Mouse (Mus musculus) stomach, postnatal 0 days (tissue): ENCODE data around the gene Zmym6. TPM values are rescaled to one million over a fixed set of nuclear protein-coding genes. Genes with fewer than 3 reads are reported as not detected.

Source experiments
- ATAC-seq: fragments of 200-750 bp; cut with Nextera tagmentation; 2 replicates; pipeline ENCODE4 v1.8.0; 2017; ENCODE audit not compliant: low FRiP score, low TSS enrichment
- DNase-seq: peaks from one replicate; pipeline ENCODE4 v3.0.0-alpha.2; 2016; ENCODE audit warnings: low spot score
- H3K27ac ChIP-seq: fragments of 300-500 bp; sonication (generic); replicated peaks from 2 replicates; pipeline ENCODE4 v1.5.1; 2014; ENCODE audit warnings: mild to moderate bottlenecking, control low read depth
- H3K27me3 ChIP-seq: fragments of 300-500 bp; sonication (generic); 2 replicates; pipeline ENCODE4 v1.6.1; 2014; ENCODE audit warnings: low read length; ENCODE audit not compliant: control insufficient read depth, insufficient read depth
- H3K36me3 ChIP-seq: fragments of 300-500 bp; sonication (generic); 2 replicates; pipeline ENCODE4 v1.6.1; 2014; ENCODE audit warnings: low read length, mixed read lengths; ENCODE audit not compliant: control insufficient read depth, insufficient read depth
- H3K4me1 ChIP-seq: fragments of 300-500 bp; sonication (generic); replicated peaks from 2 replicates; pipeline ENCODE4 v1.6.1; 2014; ENCODE audit warnings: antibody characterized with exemption; ENCODE audit not compliant: control insufficient read depth, insufficient read depth
- H3K4me2 ChIP-seq: fragments of 300-500 bp; sonication (generic); replicated peaks from 2 replicates; pipeline ENCODE4 v1.6.1; 2014; ENCODE audit warnings: low read depth, mild to moderate bottlenecking, control low read depth, moderate library complexity
- H3K4me3 ChIP-seq: fragments of 300-500 bp; sonication (generic); 2 replicates; pipeline ENCODE4 v1.5.1; 2014; ENCODE audit warnings: low read depth, low read length, control low read depth
- H3K9ac ChIP-seq: fragments of 300-500 bp; sonication (generic); 2 replicates; pipeline ENCODE4 v1.6.1; 2014; ENCODE audit warnings: mild to moderate bottlenecking, low read length, control low read depth, mixed read lengths
- H3K9me3 ChIP-seq: fragments of 300-500 bp; sonication (generic); 2 replicates; pipeline ENCODE4 v1.6.1; 2016; ENCODE audit warnings: low read length; ENCODE audit not compliant: control insufficient read depth
- CTCF ChIP-seq: IDR thresholded peaks from 2 replicates; pipeline ENCODE4 v1.5.1; 2016; ENCODE audit warnings: antibody characterized with exemption, low read depth, mild to moderate bottlenecking, moderate library complexity
- EP300 ChIP-seq: optimal IDR thresholded peaks from 2 replicates; pipeline ENCODE3; 2016; ENCODE audit warnings: antibody characterized with exemption
- WGBS: fragments of 180-500 bp; shearing (Covaris S2); extraction: QIAGEN DNeasy Blood & Tissue Kit; methylation state at CpG from one replicate; pipeline ENCODE4 v1.1.7; 2014; 5-methylcytosine and 5-hydroxymethylcytosine counted together
- polyA plus RNA-seq: library from polyadenylated mRNA; unstranded; fragments of >200 nt; fragmentation: Nextera tagmentation; extraction: Ambion mirVana; gene quantifications from 2 replicates; pipeline ENCODE4 v1.2.1, GENCODE M21; 2015

Zmym6 gene
- polyA plus RNA-seq, 1 experiment from 2014 or later: 6.6 TPM

DNA sequence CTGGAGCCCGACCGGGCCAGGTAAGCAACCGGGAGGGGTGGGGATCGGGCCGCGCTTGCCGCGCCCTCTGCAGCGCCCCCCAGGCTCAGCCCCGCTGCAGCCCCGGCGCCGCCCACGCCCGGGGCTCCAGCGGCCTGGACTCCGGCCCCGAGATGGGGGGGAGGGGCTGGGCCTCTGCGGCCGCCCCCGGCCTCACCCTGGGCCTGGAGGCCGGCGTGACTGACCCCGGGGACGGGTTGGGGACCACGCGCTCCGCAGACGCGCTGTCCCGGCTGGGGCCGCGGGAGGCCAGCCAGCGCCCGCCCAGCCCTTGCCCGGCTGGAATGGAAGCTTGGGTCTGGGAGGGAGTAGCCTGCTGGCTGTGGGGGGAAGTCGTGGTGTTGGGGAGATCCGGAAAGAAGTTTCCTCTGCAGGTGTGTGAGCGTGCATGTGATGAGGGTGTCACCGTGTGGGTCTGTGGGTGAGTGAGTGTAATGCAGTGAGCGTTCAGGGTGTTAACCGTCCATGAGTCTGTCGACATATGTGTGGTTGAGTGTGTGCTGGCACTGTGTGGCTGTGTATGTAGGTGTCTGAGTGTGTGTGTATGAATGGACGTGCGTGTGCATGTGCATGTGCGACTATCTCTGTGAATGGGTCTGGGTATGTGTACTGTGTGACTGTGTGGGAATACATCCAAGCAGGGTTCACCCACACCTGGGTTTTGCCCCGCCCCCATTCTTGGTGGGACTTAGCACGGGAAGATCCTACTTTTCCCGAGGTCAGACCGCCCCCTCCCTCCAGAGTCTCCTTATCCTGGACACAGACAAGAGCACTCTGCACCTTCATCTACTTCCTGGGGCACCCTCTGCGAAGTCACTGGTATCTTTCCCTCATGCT, 92.4 kb downstream of the Zmym6 start:
- 3% methylated on average over 44 of the region's 51 CpGs for WGBS
- TF ChIP-seq CTCF (no peak), EP300 (no peak)
- ATAC-seq (peak; percentile 34), DNase-seq (no peak)
- H3K9me3 ChIP-seq: no peaks in the 10 kb centered on the region
- H3K4me1 ChIP-seq: 0 out of 2 replicates have a peak, but pooled peaks cover 3% of the 10 kb centered on the region
- H3K4me3 ChIP-seq: peak overlapping the region; percentile 66
- H3K36me3 ChIP-seq: no peaks in the 10 kb centered on the region
- H3K4me2 ChIP-seq: peak overlapping the region; percentile 99
- peaks cover 5% of the 10 kb centered on the region; the same call in 1 of the 2 replicates for H3K27me3 ChIP-seq
- peak overlapping the region; percentile 53; the same call in 1 of the 2 replicates for H3K9ac ChIP-seq
- no peak overlapping the region for H3K27ac ChIP-seq

DNA sequence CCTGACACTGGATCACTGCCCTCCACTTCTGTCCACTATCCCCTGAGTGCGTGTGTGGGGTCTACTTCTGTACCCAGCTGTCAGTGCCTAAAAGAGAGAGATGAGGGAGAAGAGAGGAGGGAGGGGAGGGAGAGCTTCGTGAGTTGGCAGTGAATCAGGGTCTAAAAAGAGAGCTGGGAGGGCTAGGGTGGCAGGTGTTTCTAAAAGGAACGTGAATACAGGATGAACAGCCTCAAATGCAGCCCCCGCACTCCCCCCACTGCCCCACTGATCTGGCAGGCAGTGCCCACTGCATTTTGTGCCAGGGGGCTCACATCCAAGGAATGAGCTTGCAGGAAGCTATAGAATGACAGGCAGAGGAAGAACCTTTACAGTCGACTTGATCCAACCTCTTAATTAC, 93.7 kb downstream of the Zmym6 start:
- H3K27me3 ChIP-seq: peaks cover 5% of the 10 kb centered on the region; the same call in 1 of the 2 replicates
- 41% methylated on average over 5 of the region's 5 CpGs for WGBS
- H3K4me1 ChIP-seq: 0 out of 2 replicates have a peak, but pooled peaks cover 3% of the 10 kb centered on the region
- no peak for TF ChIP-seq EP300
- no peak for TF ChIP-seq CTCF
- no peak overlapping the region for H3K27ac ChIP-seq
- H3K4me3 ChIP-seq: no peak overlapping the region
- no peaks in the 10 kb centered on the region for H3K36me3 ChIP-seq
- no peak overlapping the region for H3K9ac ChIP-seq
- ATAC-seq (no peak), DNase-seq (no peak)
- H3K4me2 ChIP-seq: no peak overlapping the region
- no peaks in the 10 kb centered on the region for H3K9me3 ChIP-seq

DNA sequence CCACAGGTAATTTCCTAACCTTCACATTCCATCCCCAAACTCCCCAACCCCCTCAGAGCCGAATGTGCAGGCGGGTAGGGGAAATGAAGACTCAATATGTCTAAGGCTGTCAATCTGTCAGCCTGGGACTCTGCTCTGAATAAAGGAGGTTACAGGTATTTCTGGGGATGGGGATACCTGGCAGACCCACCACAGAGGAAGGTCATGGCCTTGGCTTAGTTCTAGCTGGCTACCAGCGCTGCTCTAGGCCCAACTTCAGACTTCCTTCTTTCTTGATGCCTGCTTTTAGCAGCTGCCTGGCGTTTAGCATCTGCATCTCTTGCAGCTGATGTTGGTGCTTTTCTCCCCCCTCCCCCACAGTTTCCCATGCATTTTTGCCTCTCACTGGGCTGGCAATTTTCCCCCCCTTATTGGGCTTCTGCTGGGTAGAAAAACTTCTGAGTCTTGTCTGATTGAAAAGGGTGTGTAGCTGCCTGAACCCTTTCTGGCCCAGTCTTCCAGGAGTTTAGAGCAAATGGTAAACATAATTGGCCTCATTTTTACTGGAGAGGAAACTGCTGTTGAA, 94.2 kb downstream of the Zmym6 start:
- 54% methylated on average over 4 of the region's 4 CpGs for WGBS
- H3K27ac ChIP-seq: no peak overlapping the region
- H3K4me3 ChIP-seq: no peak overlapping the region
- no peak for TF ChIP-seq EP300
- TF ChIP-seq CTCF: no peak
- 0 out of 2 replicates have a peak, but pooled peaks cover 3% of the 10 kb centered on the region for H3K4me1 ChIP-seq
- no peak overlapping the region for H3K4me2 ChIP-seq
- peaks cover 5% of the 10 kb centered on the region; the same call in 1 of the 2 replicates for H3K27me3 ChIP-seq
- ATAC-seq (no peak), DNase-seq (no peak)
- H3K36me3 ChIP-seq: no peaks in the 10 kb centered on the region
- H3K9ac ChIP-seq: no peak overlapping the region
- H3K9me3 ChIP-seq: no peaks in the 10 kb centered on the region

DNA sequence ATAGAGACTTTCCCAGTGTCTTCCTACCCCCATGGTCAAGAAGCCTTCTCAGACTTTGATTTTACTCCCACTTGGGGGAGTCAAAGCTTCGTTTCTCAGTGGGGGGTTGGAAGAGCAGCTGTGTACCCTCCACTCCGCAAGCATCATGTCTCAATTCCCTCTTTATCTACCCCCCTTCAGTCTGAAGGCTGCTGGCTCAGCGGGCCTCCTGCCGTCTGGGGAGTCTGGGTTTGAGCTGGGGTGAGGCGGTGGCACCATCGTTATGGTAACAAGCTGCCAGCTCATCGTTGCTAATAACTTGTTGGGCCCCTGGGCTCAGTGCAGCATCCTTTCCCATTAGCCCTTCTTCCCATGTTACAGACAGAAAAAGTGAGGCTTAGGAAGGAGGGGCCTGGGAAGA, 94.9 kb downstream of the Zmym6 start:
- 24% methylated on average over 7 of the region's 7 CpGs for WGBS
- 0 out of 2 replicates have a peak, but pooled peaks cover 3% of the 10 kb centered on the region for H3K4me1 ChIP-seq

DNA sequence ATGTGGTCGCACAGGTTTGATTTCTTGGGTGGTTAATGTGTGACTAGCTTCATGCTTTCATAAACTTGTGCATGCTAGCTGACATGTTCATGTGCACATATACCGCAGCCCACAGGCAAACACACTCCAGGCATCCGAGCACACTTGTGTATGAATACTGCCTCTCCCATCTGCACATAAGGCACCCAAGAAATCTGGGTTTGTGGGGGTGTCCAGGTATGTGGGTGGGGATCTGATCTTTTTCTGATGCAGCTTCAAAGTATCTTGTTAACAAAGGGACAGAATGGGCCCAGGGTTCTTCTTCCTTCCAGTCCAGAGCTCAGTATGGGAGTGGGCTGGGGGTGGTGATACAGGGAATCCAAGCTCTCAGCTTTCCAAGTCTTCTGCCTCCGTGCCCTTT, 95.4 kb downstream of the Zmym6 start:
- H3K4me1 ChIP-seq: 0 out of 2 replicates have a peak, but pooled peaks cover 3% of the 10 kb centered on the region
- H3K4me2 ChIP-seq: no peak overlapping the region
- H3K27ac ChIP-seq: no peak overlapping the region
- no peaks in the 10 kb centered on the region for H3K9me3 ChIP-seq
- peaks cover 5% of the 10 kb centered on the region; the same call in 1 of the 2 replicates for H3K27me3 ChIP-seq
- no peak overlapping the region for H3K9ac ChIP-seq
- ATAC-seq (no peak), DNase-seq (no peak)
- no peak overlapping the region for H3K4me3 ChIP-seq
- no peaks in the 10 kb centered on the region for H3K36me3 ChIP-seq
- 55% methylated on average over 4 of the region's 4 CpGs for WGBS
- TF ChIP-seq EP300: no peak
- TF ChIP-seq CTCF: no peak

More for the DNA sequence above, 94.9 kb downstream of the Zmym6 start:
- no peak overlapping the region for H3K4me3 ChIP-seq
- DNase-seq (no peak), ATAC-seq (no peak)
- no peak overlapping the region for H3K4me2 ChIP-seq
- H3K36me3 ChIP-seq: no peaks in the 10 kb centered on the region
- H3K27me3 ChIP-seq: peaks cover 5% of the 10 kb centered on the region; the same call in 1 of the 2 replicates
- H3K27ac ChIP-seq: no peak overlapping the region
- TF ChIP-seq CTCF (no peak), EP300 (no peak)
- no peak overlapping the region for H3K9ac ChIP-seq
- no peaks in the 10 kb centered on the region for H3K9me3 ChIP-seq
